Mouse (Mus musculus) brain, embryonic 14.5 days (tissue): ENCODE data around the gene Psmb10.

Source experiments
- CTCF ChIP-seq: fragments of 200-500 bp; IDR thresholded peaks from 2 replicates; pipeline ENCODE4 v1.5.1; 2012; ENCODE audit warnings: inconsistent platforms, mild to moderate bottlenecking, moderate library complexity, borderline replicate concordance; ENCODE audit not compliant: insufficient read depth, insufficient read length; ENCODE audit errors: extremely low read depth
- POLR2A ChIP-seq: fragments of 200-500 bp; IDR thresholded peaks from 2 replicates; pipeline ENCODE4 v1.6.1; 2012; ENCODE audit warnings: mild to moderate bottlenecking, inconsistent platforms, borderline replicate concordance; ENCODE audit not compliant: poor library complexity, insufficient read depth, insufficient read length, severe bottlenecking; ENCODE audit errors: extremely low read depth

GRCm38 (mm10) chr8:105951057-105951659 lies 12.9 kb upstream of the Psmb10 start:
- TF ChIP-seq POLR2A (no peak), CTCF (no peak)
